Mouse (Mus musculus) neural tube, embryonic 14.5 days (tissue): ENCODE measurements around the gene Arhgef3. TPM values are rescaled to one million over a fixed set of nuclear protein-coding genes. Genes with fewer than 3 reads are reported as not detected.

Experiments
- ATAC-seq: fragments of 200-750 bp; cut with Nextera tagmentation; 2 replicates; pipeline ENCODE4 v1.8.0; 2017; ENCODE audit warnings: low read depth, mild to moderate bottlenecking, moderate TSS enrichment, moderate library complexity
- H3K27ac ChIP-seq: fragments of 300-500 bp; sonication (generic); 2 replicates; pipeline ENCODE4 v1.5.1; 2014; ENCODE audit warnings: low read depth, mild to moderate bottlenecking, control low read depth, low read length, moderate library complexity, mixed read lengths
- H3K27me3 ChIP-seq: fragments of 300-500 bp; sonication (generic); 2 replicates; pipeline ENCODE4 v1.6.1; 2014; ENCODE audit warnings: low read length; ENCODE audit not compliant: control insufficient read depth, insufficient read depth
- H3K36me3 ChIP-seq: fragments of 300-500 bp; sonication (generic); 2 replicates; pipeline ENCODE4 v1.6.1; 2014; ENCODE audit warnings: low read length, mixed read lengths; ENCODE audit not compliant: control insufficient read depth, insufficient read depth
- H3K4me1 ChIP-seq: fragments of 300-500 bp; sonication (generic); 2 replicates; pipeline ENCODE4 v1.6.1; 2014; ENCODE audit warnings: low read length; ENCODE audit not compliant: control insufficient read depth, insufficient read depth
- H3K4me2 ChIP-seq: fragments of 300-500 bp; sonication (generic); 2 replicates; pipeline ENCODE4 v1.6.1; 2014; ENCODE audit warnings: mild to moderate bottlenecking, low read depth, low read length, control low read depth
- H3K4me3 ChIP-seq: fragments of 300-500 bp; sonication (generic); 2 replicates; pipeline ENCODE4 v1.5.1; 2014; ENCODE audit warnings: low read depth, low read length, control low read depth, mixed read lengths
- H3K9ac ChIP-seq: fragments of 300-500 bp; sonication (generic); replicated peaks from 2 replicates; pipeline ENCODE4 v1.6.1; 2014; ENCODE audit warnings: low read depth, mild to moderate bottlenecking, control low read depth, low read length, mixed read lengths
- H3K9me3 ChIP-seq: fragments of 300-500 bp; sonication (generic); 2 replicates; pipeline ENCODE4 v1.6.1; 2016; ENCODE audit warnings: low read length; ENCODE audit not compliant: control insufficient read depth
- WGBS: fragments of 180-500 bp; shearing (Covaris S2); extraction: QIAGEN DNeasy Blood & Tissue Kit; methylation state at CpG from one replicate; pipeline ENCODE4 v1.1.7; 2014; 5-methylcytosine and 5-hydroxymethylcytosine counted together
- polyA plus RNA-seq: library from polyadenylated mRNA; unstranded; fragments of >200 nt; fragmentation: Nextera tagmentation; extraction: Ambion mirVana; gene quantifications from 2 replicates; pipeline ENCODE4 v1.2.1, GENCODE M21; 2014

Arhgef3 gene
- polyA plus RNA-seq, 1 experiment from 2014 or later: 13.4 TPM

DNA sequence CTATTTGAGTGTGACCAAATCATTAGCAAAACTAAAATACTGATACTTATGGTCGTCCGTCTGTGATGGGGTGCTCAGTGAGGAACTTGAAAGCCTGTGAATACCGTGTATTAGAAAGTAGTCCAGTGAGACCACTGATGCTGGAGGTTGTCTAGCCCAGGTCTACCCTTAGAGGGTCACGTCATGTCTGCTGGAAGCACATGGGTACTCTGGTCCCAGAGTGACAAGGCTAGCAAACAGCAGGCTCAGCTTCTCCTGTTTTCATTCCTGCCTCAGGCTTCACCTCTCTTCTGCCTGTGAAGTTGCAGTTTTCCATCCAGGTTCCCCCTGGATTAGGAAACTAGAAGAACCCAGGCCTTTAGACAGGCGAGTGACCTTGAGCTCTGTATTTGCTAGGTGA, 233.0 kb downstream of the Arhgef3 start:
- Histone ChIP-seq H3K9me3 (no peaks in the 10 kb centered on the region), H3K27ac (no peak overlapping the region), H3K4me3 (no peak overlapping the region), H3K27me3 (no peaks in the 10 kb centered on the region), H3K36me3 (no peaks in the 10 kb centered on the region), H3K9ac (no peak overlapping the region), H3K4me2 (no peak overlapping the region), H3K4me1 (no peaks in the 10 kb centered on the region)
- no peak for ATAC-seq
- WGBS: 38% methylated on average over 5 of the region's 5 CpGs

DNA sequence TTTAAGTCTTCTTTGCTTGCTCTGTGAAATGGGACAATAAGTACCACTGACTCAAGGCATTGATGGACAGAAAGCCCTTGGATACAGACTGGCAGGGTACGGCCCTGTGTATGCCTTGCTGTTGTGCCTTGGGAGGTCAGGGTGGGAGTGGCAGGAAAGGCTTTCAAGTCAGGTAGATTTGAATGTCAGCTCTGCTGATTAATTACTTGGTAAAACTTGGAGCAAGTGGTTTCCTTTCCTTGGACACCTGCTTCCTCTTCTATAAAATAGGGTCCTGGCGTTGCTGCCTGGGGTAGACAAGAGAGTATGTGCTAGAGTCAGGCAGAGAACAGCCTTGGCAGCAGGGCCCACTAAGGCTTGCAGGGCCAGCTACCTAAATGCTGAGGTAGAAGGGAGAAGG, 233.4 kb downstream of the Arhgef3 start:
- WGBS: 88% methylated on average over 2 of the region's 2 CpGs
- H3K9ac ChIP-seq: no peak overlapping the region
- no peaks in the 10 kb centered on the region for H3K36me3 ChIP-seq
- no peak overlapping the region for H3K4me3 ChIP-seq
- H3K27me3 ChIP-seq: no peaks in the 10 kb centered on the region
- no peak overlapping the region for H3K27ac ChIP-seq
- ATAC-seq: no peak
- H3K4me1 ChIP-seq: no peaks in the 10 kb centered on the region
- no peak overlapping the region for H3K4me2 ChIP-seq
- no peaks in the 10 kb centered on the region for H3K9me3 ChIP-seq

DNA sequence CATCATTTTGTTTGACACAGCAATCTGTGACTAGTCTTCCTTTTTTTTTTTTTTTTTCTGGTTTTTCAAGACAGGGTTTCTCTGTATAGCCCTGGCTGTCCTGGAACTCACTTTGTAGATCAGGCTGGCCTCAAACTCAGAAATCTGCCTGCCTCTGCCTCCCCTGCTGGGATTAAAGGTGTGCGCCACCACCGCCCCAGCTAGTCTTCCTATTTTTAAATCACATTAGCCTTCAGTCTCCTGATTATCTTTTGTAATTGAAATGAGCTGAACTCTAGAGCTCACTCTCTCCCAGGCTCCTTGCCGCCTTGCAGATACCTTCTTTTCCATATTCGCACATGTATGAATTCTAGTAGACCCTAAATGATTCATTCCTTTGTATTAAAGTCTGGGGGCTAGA, 234.0 kb downstream of the Arhgef3 start:
- no peak for ATAC-seq
- 92% methylated on average over 4 of the region's 4 CpGs for WGBS
- no peak overlapping the region for H3K9ac ChIP-seq
- H3K36me3 ChIP-seq: no peaks in the 10 kb centered on the region
- no peak overlapping the region for H3K4me3 ChIP-seq
- H3K4me1 ChIP-seq: no peaks in the 10 kb centered on the region
- no peak overlapping the region for H3K27ac ChIP-seq
- H3K27me3 ChIP-seq: no peaks in the 10 kb centered on the region
- H3K9me3 ChIP-seq: no peaks in the 10 kb centered on the region
- no peak overlapping the region for H3K4me2 ChIP-seq

DNA sequence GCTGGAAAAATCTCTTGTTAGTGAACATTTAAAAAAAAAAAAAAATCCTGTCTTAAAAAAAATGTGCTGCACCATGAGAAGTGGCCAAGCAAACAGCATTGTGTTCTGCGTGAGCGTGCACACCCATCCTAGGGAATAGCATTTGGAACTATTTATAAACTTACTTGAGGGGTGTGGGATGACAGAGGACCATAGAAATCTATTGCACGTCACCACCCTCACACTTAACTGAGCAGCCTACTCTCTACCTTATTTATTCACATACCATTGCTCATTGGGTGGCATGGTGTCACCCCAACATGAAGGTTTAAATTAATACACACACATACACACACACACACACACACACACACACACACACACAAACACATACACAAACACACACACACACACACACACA, 234.4 kb downstream of the Arhgef3 start:
- no peaks in the 10 kb centered on the region for H3K4me1 ChIP-seq
- ATAC-seq: no peak
- H3K4me2 ChIP-seq: no peak overlapping the region
- WGBS: 88% methylated on average over 3 of the region's 3 CpGs
- H3K27me3 ChIP-seq: no peaks in the 10 kb centered on the region
- H3K4me3 ChIP-seq: no peak overlapping the region
- no peaks in the 10 kb centered on the region for H3K9me3 ChIP-seq
- H3K9ac ChIP-seq: no peak overlapping the region
- no peak overlapping the region for H3K27ac ChIP-seq
- no peaks in the 10 kb centered on the region for H3K36me3 ChIP-seq

DNA sequence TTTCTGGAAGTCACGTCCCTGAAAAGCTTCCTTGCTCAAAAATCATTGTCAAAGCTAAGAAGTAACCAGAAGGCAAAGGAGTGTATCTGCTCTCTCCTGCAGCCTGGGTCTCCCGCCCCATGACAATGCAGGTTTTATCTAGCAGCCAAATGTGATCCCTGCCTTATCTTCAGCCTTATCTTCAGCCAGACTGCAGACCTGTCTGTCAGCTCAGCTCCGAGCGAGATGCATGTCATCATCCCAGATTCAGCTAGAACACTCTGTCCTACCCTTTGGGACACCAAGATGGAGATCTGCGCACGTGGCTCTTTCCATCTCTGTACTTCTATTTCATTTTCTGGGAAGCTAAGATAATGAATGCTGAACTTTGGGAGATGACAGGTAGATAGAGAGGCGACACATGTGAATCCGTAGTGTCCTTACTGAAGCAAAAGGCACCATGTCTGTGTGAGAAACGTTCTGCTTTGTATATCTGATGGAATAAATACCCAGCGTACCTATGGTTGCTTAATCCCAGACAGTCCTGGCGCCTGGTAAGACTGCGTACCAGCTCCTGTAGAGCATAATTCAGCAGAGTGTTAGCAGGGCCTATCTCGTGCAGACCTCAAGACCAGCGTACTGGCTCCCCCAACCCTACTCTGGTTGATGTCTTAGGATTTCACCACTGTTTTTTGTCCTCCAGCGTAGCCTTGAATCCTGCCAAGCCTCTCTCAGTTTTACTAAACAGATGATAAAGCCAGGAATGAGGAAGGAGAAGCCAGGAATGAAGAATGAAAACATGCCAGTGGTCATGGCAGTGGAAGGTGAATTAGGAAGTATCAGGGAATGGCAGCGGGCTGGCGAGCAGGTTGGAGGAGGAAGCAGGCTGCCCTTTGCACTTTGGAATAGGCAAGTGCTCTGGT, 235.4 kb downstream of the Arhgef3 start:
- no peak overlapping the region for H3K4me2 ChIP-seq
- no peaks in the 10 kb centered on the region for H3K4me1 ChIP-seq
- no peaks in the 10 kb centered on the region for H3K36me3 ChIP-seq
- no peaks in the 10 kb centered on the region for H3K9me3 ChIP-seq
- no peaks in the 10 kb centered on the region for H3K27me3 ChIP-seq
- no peak overlapping the region for H3K27ac ChIP-seq
- no peak overlapping the region for H3K9ac ChIP-seq
- no peak overlapping the region for H3K4me3 ChIP-seq
- 89% methylated on average over 17 of the region's 17 CpGs for WGBS
- no peak for ATAC-seq

DNA sequence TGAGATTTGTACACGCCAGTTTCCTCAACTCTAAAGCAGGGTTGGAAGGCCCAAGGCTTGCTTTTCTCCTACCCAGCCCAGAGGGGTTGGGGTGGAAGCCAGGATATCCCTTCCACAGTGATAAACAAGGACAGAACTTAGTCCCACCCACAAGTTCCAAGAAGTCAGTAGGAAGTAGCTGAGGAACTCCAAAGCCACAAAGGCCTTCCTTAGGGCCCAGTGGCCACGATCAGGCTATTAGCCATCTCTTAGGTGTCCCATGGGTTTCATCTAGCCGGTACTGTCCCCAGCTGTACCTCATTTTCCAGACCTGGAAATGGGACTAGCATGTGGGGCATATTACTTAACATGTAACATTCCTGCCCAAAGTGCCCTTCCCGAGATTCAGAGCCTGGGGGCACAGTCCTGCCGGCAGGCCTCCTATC, 236.4 kb downstream of the Arhgef3 start:
- no peak overlapping the region for H3K4me3 ChIP-seq
- no peak overlapping the region for H3K9ac ChIP-seq
- H3K9me3 ChIP-seq: no peaks in the 10 kb centered on the region
- WGBS: 78% methylated on average over 5 of the region's 5 CpGs
- no peak for ATAC-seq
- no peak overlapping the region for H3K4me2 ChIP-seq
- H3K27ac ChIP-seq: no peak overlapping the region
- no peaks in the 10 kb centered on the region for H3K27me3 ChIP-seq
- no peaks in the 10 kb centered on the region for H3K36me3 ChIP-seq
- no peaks in the 10 kb centered on the region for H3K4me1 ChIP-seq

DNA sequence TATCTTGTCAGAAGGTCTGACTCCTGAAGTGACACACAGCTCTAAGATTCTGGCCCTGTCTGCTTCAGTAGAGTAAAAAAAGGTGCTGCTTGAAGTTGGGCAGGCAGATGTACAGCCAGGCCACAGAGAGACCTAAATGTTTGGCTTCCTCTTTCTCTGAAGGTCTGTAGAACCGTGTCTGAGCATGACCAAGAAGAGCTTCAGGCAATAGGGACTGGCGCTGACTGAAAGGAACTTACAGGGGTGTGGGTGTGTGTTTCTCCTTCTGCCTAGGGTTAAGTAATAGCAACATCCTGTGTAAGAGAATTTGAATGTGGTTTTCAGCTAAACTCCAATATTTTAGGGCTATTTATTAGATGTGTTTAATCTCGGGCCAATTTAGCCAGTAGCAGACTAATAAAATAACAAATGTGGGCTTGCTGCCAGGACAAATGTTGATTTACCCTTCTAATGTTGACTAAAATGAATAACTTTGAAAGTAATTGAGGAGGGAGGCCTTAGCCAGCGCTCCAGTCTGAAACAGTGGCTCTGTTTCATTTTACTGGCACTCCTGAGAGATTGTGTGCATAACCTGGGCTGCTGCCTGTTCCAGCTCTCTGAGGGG, 236.9 kb downstream of the Arhgef3 start:
- Histone ChIP-seq H3K27ac (no peak overlapping the region), H3K36me3 (no peaks in the 10 kb centered on the region), H3K4me3 (no peak overlapping the region), H3K4me1 (no peaks in the 10 kb centered on the region), H3K9me3 (no peaks in the 10 kb centered on the region), H3K27me3 (no peaks in the 10 kb centered on the region), H3K4me2 (no peak overlapping the region), H3K9ac (no peak overlapping the region)
- no peak for ATAC-seq
- WGBS: 68% methylated on average over 4 of the region's 4 CpGs

DNA sequence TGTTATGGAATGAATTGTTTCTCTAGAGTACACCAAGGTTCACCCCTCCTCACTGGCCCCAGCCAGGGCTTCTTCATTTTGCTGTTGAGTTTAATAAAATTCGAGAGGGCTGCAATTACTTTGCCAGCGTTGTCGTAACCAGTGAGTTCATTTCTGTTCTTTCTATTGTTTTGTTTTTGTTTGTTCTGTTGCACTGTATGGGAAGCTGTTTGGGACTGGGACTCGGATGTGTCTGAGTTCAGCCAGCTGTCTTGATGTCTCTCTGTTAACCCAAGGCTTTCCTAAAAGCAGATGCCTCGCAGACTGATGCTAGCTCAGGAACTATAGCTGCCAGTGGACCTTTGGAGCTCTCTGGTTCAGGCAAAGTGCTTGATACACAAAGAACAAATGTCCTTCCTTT, 237.8 kb downstream of the Arhgef3 start:
- H3K4me2 ChIP-seq: no peak overlapping the region
- no peak overlapping the region for H3K9ac ChIP-seq
- H3K27ac ChIP-seq: no peak overlapping the region
- no peaks in the 10 kb centered on the region for H3K27me3 ChIP-seq
- no peak overlapping the region for H3K4me3 ChIP-seq
- H3K4me1 ChIP-seq: no peaks in the 10 kb centered on the region
- H3K9me3 ChIP-seq: no peaks in the 10 kb centered on the region
- no peak for ATAC-seq
- 74% methylated on average over 5 of the region's 5 CpGs for WGBS
- H3K36me3 ChIP-seq: no peaks in the 10 kb centered on the region

DNA sequence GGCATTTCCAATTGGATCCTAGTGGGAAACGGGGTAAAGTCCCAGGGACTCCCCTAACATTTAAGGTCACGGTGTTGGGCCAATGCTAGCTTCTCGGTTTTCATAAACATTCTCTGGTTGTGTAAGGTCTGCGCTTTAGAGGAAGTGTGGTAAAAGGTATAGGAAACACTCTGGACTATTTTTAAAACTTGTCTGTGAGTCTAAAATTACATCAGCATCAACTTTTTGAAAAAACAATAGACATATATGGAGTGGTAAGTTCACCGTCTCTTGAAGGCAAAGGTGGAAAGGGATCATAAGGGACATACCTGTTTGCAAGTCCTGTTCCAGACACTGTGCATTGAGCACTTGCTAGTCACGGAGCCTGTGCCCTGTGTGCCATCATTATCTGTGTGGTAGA, 240.5 kb downstream of the Arhgef3 start:
- Histone ChIP-seq H3K27ac (no peak overlapping the region), H3K4me2 (no peak overlapping the region), H3K27me3 (no peaks in the 10 kb centered on the region), H3K4me3 (no peak overlapping the region), H3K9ac (no peak overlapping the region), H3K9me3 (no peaks in the 10 kb centered on the region), H3K36me3 (no peaks in the 10 kb centered on the region), H3K4me1 (0 out of 2 replicates have a peak, but pooled peaks cover under 1% of the 10 kb centered on the region)
- no peak for ATAC-seq
- 90% methylated on average over 6 of the region's 6 CpGs for WGBS
